Mouse (Mus musculus) CH12.LX (cell line): ENCODE results near the gene Pck2.

Experiments
- CHD1 ChIP-seq: IDR thresholded peaks from 2 replicates; pipeline ENCODE4 v1.6.1; 2012; ENCODE audit warnings: low read depth, low read length, improper control_type of control experiment, inconsistent platforms
- CHD2 ChIP-seq: IDR thresholded peaks from 2 replicates; pipeline ENCODE4 v1.6.1; 2011; ENCODE audit warnings: low read length, improper control_type of control experiment
- CTCF ChIP-seq, 2 experiments: IDR thresholded peaks in 1 of 2; conservative IDR thresholded peaks in 1 of 2; 2 replicates each; pipeline ENCODE4 v1.5.1; 2011 to 2012; ENCODE audit warnings: low read depth in 2 of 2, low read length in 2 of 2, improper control_type of control experiment in 1 of 2, inconsistent platforms in 1 of 2, mild to moderate bottlenecking in 1 of 2, moderate library complexity in 1 of 2
- E2F4 ChIP-seq: IDR thresholded peaks from 2 replicates; pipeline ENCODE4 v1.6.1; 2011; ENCODE audit warnings: low read depth, low read length, improper control_type of control experiment; ENCODE audit not compliant: insufficient replicate concordance
- EP300 ChIP-seq: IDR thresholded peaks from 2 replicates; pipeline ENCODE4 v1.6.1; 2011; ENCODE audit warnings: low read length, improper control_type of control experiment
- GABPA ChIP-seq: IDR thresholded peaks from 2 replicates; pipeline ENCODE4 v1.6.1; 2012; ENCODE audit warnings: low read depth, low read length, improper control_type of control experiment, inconsistent platforms; ENCODE audit not compliant: insufficient replicate concordance
- JUND ChIP-seq: conservative IDR thresholded peaks from 2 replicates; pipeline ENCODE4 v1.6.1; 2011; ENCODE audit warnings: low read depth, low read length, improper control_type of control experiment
- MAZ ChIP-seq: IDR thresholded peaks from 2 replicates; pipeline ENCODE4 v1.6.1; 2012; ENCODE audit warnings: low read depth, mild to moderate bottlenecking, inconsistent platforms, low read length, improper control_type of control experiment, moderate library complexity
- POLR2A ChIP-seq: IDR thresholded peaks from 2 replicates; pipeline ENCODE4 v1.6.1; 2011; ENCODE audit warnings: low read depth, mild to moderate bottlenecking, improper control_type of control experiment, low read length
- POLR2AphosphoS2 ChIP-seq: IDR thresholded peaks from 2 replicates; pipeline ENCODE4 v1.6.1; 2011; ENCODE audit warnings: low read depth, low read length, improper control_type of control experiment
- RAD21 ChIP-seq: IDR thresholded peaks from 2 replicates; pipeline ENCODE4 v1.6.1; 2011; ENCODE audit warnings: low read depth, mild to moderate bottlenecking, low read length, improper control_type of control experiment, moderate library complexity
- SIN3A ChIP-seq: IDR thresholded peaks from 2 replicates; pipeline ENCODE4 v1.6.1; 2012; ENCODE audit warnings: low read length, improper control_type of control experiment, inconsistent platforms
- ZKSCAN1 ChIP-seq: IDR thresholded peaks from 2 replicates; pipeline ENCODE4 v1.6.1; 2012; ENCODE audit warnings: low read depth, inconsistent platforms, low read length, improper control_type of control experiment, borderline replicate concordance

DNA sequence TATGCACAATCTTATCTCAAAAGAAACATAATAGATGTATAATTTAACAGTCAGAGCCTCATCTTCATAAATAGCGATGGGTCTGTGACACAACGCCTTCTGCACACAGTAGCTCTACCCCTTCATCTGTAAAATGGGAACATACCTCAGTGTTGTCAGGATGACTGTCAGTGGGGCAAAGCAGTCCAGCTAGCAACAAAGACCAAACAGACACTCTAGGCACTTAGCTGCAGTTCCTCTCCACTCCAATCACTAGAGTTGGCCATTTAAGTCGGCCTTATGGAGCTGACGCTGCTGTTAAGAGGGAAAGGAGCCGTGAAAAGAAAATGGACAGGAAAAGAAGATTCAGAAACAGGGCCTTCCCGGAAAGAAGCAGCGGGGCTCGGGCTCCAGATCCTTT is 11.7 kb downstream of the Pck2 start:
- no peak for TF ChIP-seq SIN3A
- TF ChIP-seq E2F4, result no peak
- no peak for TF ChIP-seq CTCF (conservative IDR thresholded peaks at IDR 0.05 in 1 of 2, IDR thresholded peaks at IDR 0.05 in 1 of 2; ENCODE audit: low read depth in 2 of 2, low read length in 2 of 2)
- TF ChIP-seq POLR2AphosphoS2, result no peak
- TF ChIP-seq POLR2A, result no peak
- no peak for TF ChIP-seq RAD21
- no peak for TF ChIP-seq EP300
- no peak for TF ChIP-seq MAZ
- no peak for TF ChIP-seq CHD2
- no peak for TF ChIP-seq GABPA
- TF ChIP-seq ZKSCAN1, result no peak
- no peak for TF ChIP-seq JUND
- no peak for TF ChIP-seq CHD1
